Mouse (Mus musculus) urinary bladder, postnatal 0 days (tissue): ENCODE measurements around the gene Pclo. TPM values are rescaled to one million over a fixed set of nuclear protein-coding genes. Genes with fewer than 3 reads are reported as not detected.

Experiments
- polyA plus RNA-seq: library from polyadenylated mRNA; unstranded; fragments of >200 nt; fragmentation: Nextera tagmentation; extraction: Ambion mirVana; gene quantifications from 2 replicates; pipeline ENCODE4 v1.2.1, GENCODE M21; 2015

Pclo gene
- 0.17 TPM in 2 replicates for polyA plus RNA-seq

GRCm38 (mm10) chr5:14514631-14515523 is at the start of gene Pclo:
Pclo (plus strand) TSS chr5:14514918.

